Mouse (Mus musculus) ES-E14 (cell line): ENCODE data around the gene Grik5.

Experiments used
- CHD2 ChIP-seq: IDR thresholded peaks from 2 replicates; pipeline ENCODE4 v1.6.1; 2014; ENCODE audit warnings: mild to moderate bottlenecking, low read depth, low read length, inconsistent platforms
- HCFC1 ChIP-seq: IDR thresholded peaks from 2 replicates; pipeline ENCODE4 v1.6.1; 2012; ENCODE audit warnings: low read length, inconsistent platforms, borderline replicate concordance; ENCODE audit not compliant: insufficient read depth
- MAFK ChIP-seq: IDR thresholded peaks from 2 replicates; pipeline ENCODE4 v1.6.1; 2014; ENCODE audit warnings: mild to moderate bottlenecking, low read depth, low read length, inconsistent platforms; ENCODE audit not compliant: insufficient read depth
- ZC3H11A ChIP-seq: IDR thresholded peaks from 2 replicates; pipeline ENCODE4 v1.6.1; 2012; ENCODE audit warnings: low read depth, mild to moderate bottlenecking, inconsistent platforms, low read length, borderline replicate concordance
- ZNF384 ChIP-seq: IDR thresholded peaks from 2 replicates; pipeline ENCODE4 v1.6.1; 2012; ENCODE audit warnings: low read depth, low read length, inconsistent platforms

GRCm38 (mm10) chr7:24987941-24988340 is 84.2 kb downstream of the Grik5 start:
- no peak for TF ChIP-seq ZNF384
- no peak for TF ChIP-seq HCFC1
- TF ChIP-seq ZC3H11A: no peak
- TF ChIP-seq CHD2: no peak
- no peak for TF ChIP-seq MAFK
